Mouse (Mus musculus) heart, embryonic 14.5 days (tissue): ENCODE results near the gene Tcstv3. TPM values are rescaled to one million over a fixed set of nuclear protein-coding genes. Genes with fewer than 3 reads are reported as not detected.

Source experiments
- ATAC-seq: fragments of 200-750 bp; cut with Nextera tagmentation; 2 replicates; pipeline ENCODE4 v1.8.0; 2017; ENCODE audit warnings: low read depth, moderate TSS enrichment; ENCODE audit not compliant: insufficient number of reproducible peaks, insufficient read depth, low FRiP score
- H3K27ac ChIP-seq, 2 experiments: fragments of 200-500 bp in 1 of 2; fragments of 300-500 bp in 1 of 2; sonication (generic) in 1 of 2; replicated peaks in 1 of 2; 2 replicates each; pipeline ENCODE4 v1.5.1; 2012 to 2014; ENCODE audit warnings: low read depth in 2 of 2, low read length in 2 of 2, control low read depth in 1 of 2, mild to moderate bottlenecking in 1 of 2, mixed read lengths in 1 of 2; ENCODE audit not compliant: control insufficient read depth in 1 of 2, insufficient read depth in 1 of 2
- H3K27me3 ChIP-seq: fragments of 300-500 bp; sonication (generic); 2 replicates; pipeline ENCODE4 v1.6.1; 2014; ENCODE audit warnings: mild to moderate bottlenecking, low read length, control low read depth; ENCODE audit not compliant: control insufficient read depth, insufficient read depth
- H3K36me3 ChIP-seq: fragments of 300-500 bp; sonication (generic); 2 replicates; pipeline ENCODE4 v1.6.1; 2014; ENCODE audit warnings: mild to moderate bottlenecking, control low read depth, low read length, mixed read lengths; ENCODE audit not compliant: control insufficient read depth, insufficient read depth
- H3K4me1 ChIP-seq, 2 experiments: fragments of 200-500 bp in 1 of 2; fragments of 300-500 bp in 1 of 2; sonication (generic) in 1 of 2; 2 replicates each; pipeline ENCODE4 v1.6.1; 2012 to 2014; ENCODE audit warnings: low read length in 2 of 2, control low read depth in 1 of 2, mixed read lengths in 1 of 2; ENCODE audit not compliant: control insufficient read depth in 2 of 2, insufficient read depth in 2 of 2
- H3K4me2 ChIP-seq: fragments of 300-500 bp; sonication (generic); 2 replicates; pipeline ENCODE4 v1.6.1; 2014; ENCODE audit warnings: mild to moderate bottlenecking, low read length
- H3K4me3 ChIP-seq, 2 experiments: fragments of 200-500 bp in 1 of 2; fragments of 300-500 bp in 1 of 2; sonication (generic) in 1 of 2; 2 replicates each; pipeline ENCODE4 v1.5.1; 2012 to 2014; ENCODE audit warnings: low read length in 2 of 2, mild to moderate bottlenecking in 2 of 2, control low read depth in 1 of 2, low read depth in 1 of 2, moderate library complexity in 1 of 2; ENCODE audit not compliant: control insufficient read depth in 1 of 2, insufficient read depth in 1 of 2
- H3K9ac ChIP-seq: fragments of 300-500 bp; sonication (generic); 2 replicates; pipeline ENCODE4 v1.6.1; 2014; ENCODE audit warnings: mild to moderate bottlenecking, low read length
- H3K9me3 ChIP-seq: fragments of 300-500 bp; sonication (generic); 2 replicates; pipeline ENCODE4 v1.6.1; 2016; ENCODE audit warnings: low read length, control low read depth; ENCODE audit not compliant: control insufficient read depth
- WGBS: fragments of 180-500 bp; shearing (Covaris S2); extraction: QIAGEN DNeasy Blood & Tissue Kit; methylation state at CpG from one replicate; pipeline ENCODE4 v1.1.7; 2014; 5-methylcytosine and 5-hydroxymethylcytosine counted together
- polyA plus RNA-seq: library from polyadenylated mRNA; unstranded; fragments of >200 nt; fragmentation: Nextera tagmentation; extraction: Ambion mirVana; gene quantifications from 2 replicates; pipeline ENCODE4 v1.2.1, GENCODE M21; 2014

The Tcstv3 gene
- polyA plus RNA-seq, 1 experiment from 2014 or later: not detected

DNA sequence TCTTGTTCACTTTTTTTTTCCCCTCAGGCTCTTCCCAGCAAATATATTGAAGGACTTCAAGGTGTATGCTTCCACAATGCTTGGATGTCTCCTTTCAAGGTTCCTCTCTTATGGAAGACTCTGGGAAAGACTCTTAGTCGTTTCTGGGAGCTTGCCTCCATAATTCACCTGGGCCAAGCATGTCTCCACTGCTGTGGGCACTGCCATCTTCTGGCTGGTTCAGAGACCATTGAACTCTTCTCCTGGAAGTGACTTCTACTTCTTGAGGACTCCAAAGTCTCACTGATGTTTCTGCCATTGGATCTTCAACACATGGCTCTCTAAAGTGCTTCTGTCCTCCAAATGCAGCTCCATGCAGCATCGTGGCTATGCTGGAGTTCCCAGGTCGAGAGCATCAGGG, 3.5 kb downstream of the Tcstv3 start:
- no peak overlapping the region for H3K9ac ChIP-seq
- no peak for ATAC-seq
- no peak overlapping the region for H3K27ac ChIP-seq
- no peaks in the 10 kb centered on the region for H3K9me3 ChIP-seq
- H3K27me3 ChIP-seq: no peaks in the 10 kb centered on the region
- 76% methylated on average over 3 of the region's 3 CpGs for WGBS
- H3K4me3 ChIP-seq: no peak overlapping the region
- no peaks in the 10 kb centered on the region for H3K36me3 ChIP-seq
- no peak overlapping the region for H3K4me2 ChIP-seq
- no peaks in the 10 kb centered on the region for H3K4me1 ChIP-seq

DNA sequence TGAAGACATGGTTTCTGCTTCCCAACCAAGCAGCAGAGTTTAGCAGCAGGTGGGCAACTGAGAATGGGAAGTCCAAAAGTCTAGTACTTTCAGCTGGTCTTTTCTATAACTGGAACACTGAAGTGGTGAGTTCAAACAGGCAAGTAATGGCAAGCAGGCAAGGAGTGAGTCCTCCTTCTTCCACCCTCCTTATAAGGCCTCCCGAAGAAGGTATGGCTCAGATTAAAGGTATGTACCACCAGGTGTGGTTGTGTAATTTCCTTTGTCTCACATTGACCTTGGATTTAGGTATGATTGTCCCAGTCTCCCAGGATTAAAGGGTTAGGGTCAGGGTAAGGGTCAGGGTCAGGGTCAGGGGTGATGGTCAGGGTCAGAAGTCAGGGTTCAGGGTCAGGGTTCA, 4.0 kb downstream of the Tcstv3 start:
- no peaks in the 10 kb centered on the region for H3K36me3 ChIP-seq
- H3K4me2 ChIP-seq: no peak overlapping the region
- no peaks in the 10 kb centered on the region for H3K9me3 ChIP-seq
- H3K9ac ChIP-seq: no peak overlapping the region
- H3K4me1 ChIP-seq: no peaks in the 10 kb centered on the region
- no peak for ATAC-seq
- H3K27ac ChIP-seq: no peak overlapping the region
- 87% methylated on average over 1 of the region's 1 CpGs for WGBS
- H3K4me3 ChIP-seq: no peak overlapping the region
- H3K27me3 ChIP-seq: no peaks in the 10 kb centered on the region

Other genes with a start within 250 kb of the Tcstv3 start
- not detected in 2 replicates for gene Gm20767, start 176.6 kb upstream of the Tcstv3 start, polyA plus RNA-seq
- gene Gm21818, start 144.4 kb upstream of the Tcstv3 start, polyA plus RNA-seq: not detected in 2 replicates
- gene Gm21762, start 100.9 kb upstream of the Tcstv3 start, polyA plus RNA-seq: not detected in 2 replicates
- gene Gm21731, start 77.8 kb upstream of the Tcstv3 start, polyA plus RNA-seq: not detected in 2 replicates
- gene AF067061, start 53.8 kb upstream of the Tcstv3 start, polyA plus RNA-seq: not detected in 2 replicates
- 0.16 and 0.32 TPM in 2 replicates for gene BC147527, start 16.5 kb upstream of the Tcstv3 start, polyA plus RNA-seq